Mouse (Mus musculus): ENCODE results near the gene Tsga10ip. TPM values are rescaled to one million over a fixed set of nuclear protein-coding genes. Genes with fewer than 3 reads are reported as not detected.

Tsga10ip gene
- total and polyA plus RNA-seq, 3 experiments, result 0.87 to 0.89 TPM; not detected in 1

GRCm38 (mm10) chr19:5429806-5430205, 27.5 kb upstream of the Tsga10ip start:
- no peak overlapping the region for H3K27ac ChIP-seq (ENCODE audit: insufficient read depth, low read depth)
- H3K36me3 ChIP-seq (replicated peaks in 1 of 2; ENCODE audit: control insufficient read depth in 1 of 2, insufficient read depth in 1 of 2, low read length in 1 of 2), result peaks cover 14 to 19% of the 10 kb centered on the region in 2 experiments
- H3K79me2 ChIP-seq (replicated peaks; ENCODE audit: control insufficient read depth, extremely low read depth, insufficient read depth, poor library complexity, severe bottlenecking), result no peaks in the 10 kb centered on the region; the same call in 1 of the 2 replicates
- H3K9me3 ChIP-seq (replicated peaks; ENCODE audit: low read length), result no peaks in the 10 kb centered on the region
- DNase-seq (ENCODE audit: extremely low read depth), result no peak
- no peak overlapping the region for H3K9ac ChIP-seq (ENCODE audit: insufficient read depth, low read depth)
- in situ Hi-C loops (cut with MboI; ENCODE audit: low pct_ligation_motif_present, low pct_unique_long_range_greater_than_20kb, low sequenced_read_pairs) (no loop called here), dilution Hi-C loops (cut with MboI; ENCODE audit: extremely low pct_ligation_motif_present, extremely low pct_unique_long_range_greater_than_20kb, low sequenced_read_pairs) (no loop called here)
- H3K4me1 ChIP-seq (ENCODE audit: control insufficient read depth in 1 of 2, insufficient read depth in 2 of 2), result peaks cover 23 to 50% of the 10 kb centered on the region in 2 experiments
- no peak overlapping the region for H3K4me2 ChIP-seq (ENCODE audit: insufficient read depth, low read depth, poor library complexity, severe bottlenecking)
- H3K27me3 ChIP-seq (replicated peaks), result peaks cover 7% of the 10 kb centered on the region
- no peak overlapping the region for H3K4me3 ChIP-seq (replicated peaks in 1 of 3; ENCODE audit: low read depth in 2 of 3, low read length in 2 of 3, poor library complexity in 1 of 3)
- TF ChIP-seq MAZ (IDR thresholded peaks at IDR 0.05; ENCODE audit: low read depth, low read length) (no peak), NELFE (IDR thresholded peaks at IDR 0.05; ENCODE audit: low read depth, low read length) (no peak), ELF1 (IDR thresholded peaks at IDR 0.05; ENCODE audit: low read depth, low read length) (no peak), POLR2AphosphoS2 (IDR thresholded peaks at IDR 0.05; ENCODE audit: low read depth, low read length) (no peak), ZMIZ1 (IDR thresholded peaks at IDR 0.05; ENCODE audit: low read depth, low read length) (no peak), JUN (IDR thresholded peaks at IDR 0.05; ENCODE audit: insufficient read depth, low read depth, low read length) (no peak), SIN3A (IDR thresholded peaks at IDR 0.05; ENCODE audit: low read length) (no peak), TCF12 (IDR thresholded peaks at IDR 0.05; ENCODE audit: low read depth, low read length) (no peak), ZKSCAN1 (IDR thresholded peaks at IDR 0.05; ENCODE audit: borderline replicate concordance, low read depth, low read length) (no peak), UBTF (IDR thresholded peaks at IDR 0.05; ENCODE audit: low read depth, low read length) (no peak), TBP (conservative IDR thresholded peaks at IDR 0.05; ENCODE audit: low read depth, low read length) (no peak), IRF4 (IDR thresholded peaks at IDR 0.05; ENCODE audit: low read depth, low read length) (no peak), USF2 (conservative IDR thresholded peaks at IDR 0.05; ENCODE audit: low read depth, low read length) (no peak), EP300 (IDR thresholded peaks at IDR 0.05; ENCODE audit: low read length) (no peak), MYC (IDR thresholded peaks at IDR 0.05; ENCODE audit: low read depth, low read length) (no peak), CHD1 (IDR thresholded peaks at IDR 0.05; ENCODE audit: low read depth, low read length) (no peak), ETS1 (conservative IDR thresholded peaks at IDR 0.05; ENCODE audit: low read depth, low read length) (no peak), BHLHE40 (IDR thresholded peaks at IDR 0.05; ENCODE audit: low read depth, low read length) (no peak), SMC3 (IDR thresholded peaks at IDR 0.05; ENCODE audit: low read depth, low read length) (no peak)

GRCm38 (mm10) chr19:5429219-5429618, 26.9 kb upstream of the Tsga10ip start:
- dilution Hi-C loops (cut with MboI; ENCODE audit: extremely low pct_ligation_motif_present, extremely low pct_unique_long_range_greater_than_20kb, low sequenced_read_pairs), result no loop called here
- Histone ChIP-seq H3K36me3 (replicated peaks in 1 of 2; ENCODE audit: control insufficient read depth in 1 of 2, insufficient read depth in 1 of 2, low read length in 1 of 2) (peaks cover 14 to 19% of the 10 kb centered on the region in 2 experiments), H3K9me3 (replicated peaks; ENCODE audit: low read length) (no peaks in the 10 kb centered on the region), H3K9ac (ENCODE audit: insufficient read depth, low read depth) (no peak overlapping the region), H3K4me3 (replicated peaks in 1 of 3; ENCODE audit: low read depth in 2 of 3, low read length in 2 of 3, poor library complexity in 1 of 3) (no peak overlapping the region), H3K27me3 (replicated peaks) (peaks cover 4% of the 10 kb centered on the region), H3K79me2 (replicated peaks; ENCODE audit: control insufficient read depth, extremely low read depth, insufficient read depth, poor library complexity, severe bottlenecking) (no peaks in the 10 kb centered on the region; the same call in 1 of the 2 replicates), H3K4me2 (ENCODE audit: insufficient read depth, low read depth, poor library complexity, severe bottlenecking) (no peak overlapping the region), H3K27ac (ENCODE audit: insufficient read depth, low read depth) (no peak overlapping the region), H3K4me1 (ENCODE audit: control insufficient read depth in 1 of 2, insufficient read depth in 2 of 2) (peaks cover 23 to 50% of the 10 kb centered on the region in 2 experiments)
- DNase-seq (ENCODE audit: extremely low read depth), result no peak
- TF ChIP-seq POLR2AphosphoS2 (IDR thresholded peaks at IDR 0.05; ENCODE audit: low read depth, low read length) (peak; percentile 11; the same call in 1 of the 2 replicates), NRF1 (IDR thresholded peaks at IDR 0.05; ENCODE audit: low read depth, low read length) (no peak), ETS1 (conservative IDR thresholded peaks at IDR 0.05; ENCODE audit: low read depth, low read length) (no peak)
- in situ Hi-C loops (cut with MboI; ENCODE audit: low pct_ligation_motif_present, low pct_unique_long_range_greater_than_20kb, low sequenced_read_pairs), result no loop called here

Measured in CH12.LX (cell line).